Mouse (Mus musculus): Measurements from ENCODE around the gene Sh3d21. TPM values are rescaled to one million over a fixed set of nuclear protein-coding genes. Genes with fewer than 3 reads are reported as not detected.
A peak's percentile ranks its signal among the peaks of the same experiment; 100 is the strongest.

The Sh3d21 gene
- polyA plus RNA-seq, 1 experiment, result 2.4 TPM

DNA sequence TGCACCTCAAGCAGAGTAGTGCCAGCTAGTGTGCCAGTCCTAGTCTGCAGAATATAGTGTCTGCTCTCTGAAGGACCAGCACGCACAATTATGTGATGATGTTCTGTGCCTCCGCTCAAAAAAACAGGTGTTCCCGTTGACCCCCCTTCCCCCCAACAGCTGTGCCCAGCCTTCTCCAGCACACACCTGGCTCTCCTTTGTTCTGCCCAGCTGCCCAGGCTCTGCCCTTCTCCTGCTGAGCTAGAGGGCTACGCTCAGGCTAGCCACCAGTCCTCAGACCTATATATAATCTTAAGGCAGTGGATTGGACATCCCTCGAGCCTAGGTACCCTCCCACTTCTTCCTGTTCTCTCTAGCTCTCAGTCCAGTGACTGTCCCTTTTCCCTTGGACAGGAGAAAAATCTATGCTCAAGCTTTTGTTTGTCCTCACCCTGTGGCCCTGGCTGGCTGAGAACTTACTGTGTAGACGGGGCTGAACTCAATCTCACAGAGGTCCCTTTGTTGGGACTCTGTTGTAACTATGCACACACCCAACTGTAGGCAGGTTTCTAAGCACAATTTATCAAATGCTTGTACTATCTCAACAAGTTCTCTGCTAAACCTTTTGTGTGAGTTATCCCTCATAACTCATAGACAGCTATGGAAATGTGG is 47.3 kb downstream of the Sh3d21 start:
- 43% methylated on average over 6 of the region's 6 CpGs for WGBS
- DNase-seq (ENCODE audit: low read depth, low spot score), result no peak

DNA sequence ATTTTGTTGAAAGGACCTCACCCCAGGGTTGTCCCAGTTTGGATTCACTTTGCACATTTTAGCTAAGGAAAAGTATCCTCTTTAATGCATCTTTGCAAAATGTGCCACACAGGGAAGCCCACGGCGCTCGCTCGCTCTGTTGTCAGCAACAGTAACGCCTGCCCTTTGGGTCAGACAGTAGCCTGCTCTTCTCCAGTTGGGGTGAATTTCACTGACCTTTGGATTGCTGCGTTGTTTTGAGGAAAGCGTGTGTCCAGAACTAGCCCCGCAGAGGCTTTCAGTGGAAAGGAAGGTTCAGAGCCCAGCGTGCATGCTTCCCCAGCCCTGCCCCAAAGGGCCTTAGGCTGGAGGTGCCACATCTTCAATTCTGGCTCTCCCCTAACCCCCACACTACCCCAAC is 47.9 kb downstream of the Sh3d21 start:
- no peak for DNase-seq (ENCODE audit: low read depth, low spot score)
- WGBS, result 91% methylated on average over 9 of the region's 9 CpGs

DNA sequence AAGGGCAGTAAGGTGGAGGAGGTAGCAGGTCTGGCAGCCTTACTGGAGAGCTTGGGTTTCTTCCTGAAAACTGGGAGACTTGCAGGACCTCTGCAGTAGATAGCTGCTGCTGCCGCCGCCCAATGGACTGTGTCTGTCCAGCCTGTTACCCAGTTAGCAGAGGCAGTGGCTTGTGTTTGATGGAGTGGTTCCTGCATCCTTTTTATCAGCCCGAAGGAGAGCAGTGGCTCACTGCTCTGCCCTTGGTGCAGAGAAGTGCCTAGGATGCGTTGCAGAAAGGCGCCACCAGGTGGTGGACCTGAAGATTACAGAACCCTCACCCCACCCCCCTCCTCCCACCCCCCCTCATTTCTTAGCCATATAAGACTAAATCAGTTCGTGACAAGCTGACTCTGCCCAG is 49.3 kb downstream of the Sh3d21 start:
- 7% methylated on average over 6 of the region's 6 CpGs for WGBS
- DNase-seq (ENCODE audit: low read depth, low spot score), result no peak

DNA sequence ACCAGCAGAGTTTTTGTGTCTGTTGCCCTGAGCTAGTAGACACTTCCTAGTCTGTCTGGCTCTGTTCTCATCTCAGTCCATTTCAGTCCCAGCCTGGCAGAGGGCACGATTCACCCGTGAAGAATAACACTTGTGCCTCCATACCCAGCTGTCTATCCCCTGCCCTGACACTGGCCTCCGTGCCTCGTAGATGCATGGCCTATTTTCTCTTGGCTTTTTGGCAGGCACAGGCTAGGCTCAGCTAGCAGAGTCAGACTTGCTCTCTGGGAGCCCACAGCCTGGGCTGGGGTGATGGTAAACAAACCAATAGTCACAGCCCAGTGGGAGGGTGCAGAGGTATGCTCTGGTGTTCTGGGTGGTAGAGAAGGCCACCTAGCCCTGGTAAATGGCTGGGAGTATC is 50.0 kb downstream of the Sh3d21 start:
- 66% methylated on average over 4 of the region's 4 CpGs for WGBS
- DNase-seq (ENCODE audit: low read depth, low spot score), result no peak

DNA sequence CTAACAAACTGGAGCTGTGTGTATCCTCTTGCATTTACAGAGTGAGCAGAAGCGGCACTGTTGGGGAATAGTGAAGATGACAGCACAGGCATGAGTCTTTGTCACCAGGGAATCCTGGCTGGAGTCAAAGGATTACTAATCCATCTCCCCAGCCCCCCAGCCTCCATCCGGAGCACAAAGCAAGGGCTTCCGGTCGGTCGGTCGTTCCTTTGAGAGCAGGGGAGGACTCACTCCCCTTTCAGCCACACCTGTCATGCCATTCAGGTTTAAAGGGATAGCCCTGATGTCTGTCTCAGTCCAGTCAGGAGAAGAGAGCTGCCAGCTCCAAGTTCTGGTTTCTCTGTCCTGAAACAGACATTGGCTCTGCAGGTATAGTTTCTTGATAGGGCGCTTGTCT is 52.1 kb downstream of the Sh3d21 start:
- 13% methylated on average over 7 of the region's 7 CpGs for WGBS
- no peak for DNase-seq (ENCODE audit: low read depth, low spot score)

DNA sequence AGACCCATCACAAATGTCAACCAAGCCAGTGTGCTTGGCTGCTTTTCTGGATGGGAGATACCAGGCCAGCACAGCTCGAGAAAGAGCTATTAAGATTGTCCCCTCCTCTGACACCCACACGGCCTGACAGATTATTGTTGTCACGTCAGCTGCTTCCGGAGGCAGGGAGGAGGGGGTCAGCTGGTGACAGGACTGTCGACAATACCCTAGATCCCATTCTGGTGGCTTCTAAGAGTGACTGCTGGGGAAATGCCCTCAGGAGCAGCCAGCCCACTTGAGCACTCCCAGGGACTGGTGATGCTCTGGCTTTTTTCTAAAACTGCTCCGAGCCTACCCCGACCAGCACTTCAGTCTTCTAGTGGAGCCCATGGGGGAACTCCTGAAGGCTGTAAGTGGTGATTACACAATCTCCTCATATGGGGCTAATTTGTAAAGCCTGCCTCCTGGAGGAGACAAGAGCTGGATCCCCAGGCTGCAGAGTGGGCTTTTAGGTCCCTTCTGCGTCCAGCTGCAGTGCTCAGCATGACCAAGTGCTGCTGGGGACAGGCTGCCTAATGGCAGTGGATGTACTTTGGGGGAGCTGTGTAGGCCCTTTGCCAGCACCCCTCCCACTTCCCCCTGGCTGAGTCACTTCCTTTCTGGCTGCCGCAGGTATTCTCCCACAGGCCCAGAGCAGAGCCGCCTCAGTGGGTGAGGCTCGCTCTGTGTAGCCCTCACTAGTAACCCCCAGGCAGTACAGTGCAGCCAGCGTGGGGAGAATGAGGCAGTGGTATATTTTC is 52.7 kb downstream of the Sh3d21 start:
- DNase-seq (ENCODE audit: low read depth, low spot score), result no peak
- WGBS, result 9% methylated on average over 12 of the region's 12 CpGs

DNA sequence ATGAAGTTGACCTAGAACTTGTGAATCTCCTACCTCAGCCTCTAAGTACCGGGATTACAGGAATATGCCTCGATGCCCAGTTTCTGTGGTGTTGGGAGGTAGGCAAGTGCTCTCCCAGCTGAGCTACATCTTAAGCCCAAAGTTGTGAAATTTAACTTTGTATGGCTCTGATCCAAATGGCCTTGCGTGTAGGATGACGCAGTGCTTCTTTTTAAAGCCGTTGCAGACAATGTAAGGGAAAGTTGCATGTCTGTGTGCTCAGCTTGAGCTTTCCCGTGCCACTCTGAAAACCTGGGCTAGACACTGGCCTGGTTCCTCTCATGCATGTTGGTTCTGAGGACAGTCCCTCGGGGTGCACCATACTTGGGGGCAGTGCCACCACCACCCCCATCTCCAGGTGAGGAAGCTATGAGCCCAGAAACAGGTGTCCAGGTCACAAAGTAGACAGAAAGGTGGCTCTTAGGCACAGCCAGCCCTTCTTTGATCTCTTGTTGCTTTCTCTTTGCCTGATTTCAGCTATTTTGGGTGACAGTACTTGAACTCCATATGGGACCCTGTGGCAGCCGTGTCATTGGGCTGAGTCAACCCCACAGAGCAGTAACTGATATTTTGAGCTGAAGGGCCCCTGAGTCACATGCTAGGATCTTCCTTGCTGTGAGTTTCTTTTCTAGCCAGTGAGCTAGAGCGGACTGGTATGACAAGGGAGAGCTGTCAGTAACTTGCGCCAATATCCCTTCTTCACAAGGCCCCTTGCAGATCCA is 53.5 kb downstream of the Sh3d21 start:
- 53% methylated on average over 10 of the region's 10 CpGs for WGBS
- DNase-seq (ENCODE audit: low read depth, low spot score), result no peak

DNA sequence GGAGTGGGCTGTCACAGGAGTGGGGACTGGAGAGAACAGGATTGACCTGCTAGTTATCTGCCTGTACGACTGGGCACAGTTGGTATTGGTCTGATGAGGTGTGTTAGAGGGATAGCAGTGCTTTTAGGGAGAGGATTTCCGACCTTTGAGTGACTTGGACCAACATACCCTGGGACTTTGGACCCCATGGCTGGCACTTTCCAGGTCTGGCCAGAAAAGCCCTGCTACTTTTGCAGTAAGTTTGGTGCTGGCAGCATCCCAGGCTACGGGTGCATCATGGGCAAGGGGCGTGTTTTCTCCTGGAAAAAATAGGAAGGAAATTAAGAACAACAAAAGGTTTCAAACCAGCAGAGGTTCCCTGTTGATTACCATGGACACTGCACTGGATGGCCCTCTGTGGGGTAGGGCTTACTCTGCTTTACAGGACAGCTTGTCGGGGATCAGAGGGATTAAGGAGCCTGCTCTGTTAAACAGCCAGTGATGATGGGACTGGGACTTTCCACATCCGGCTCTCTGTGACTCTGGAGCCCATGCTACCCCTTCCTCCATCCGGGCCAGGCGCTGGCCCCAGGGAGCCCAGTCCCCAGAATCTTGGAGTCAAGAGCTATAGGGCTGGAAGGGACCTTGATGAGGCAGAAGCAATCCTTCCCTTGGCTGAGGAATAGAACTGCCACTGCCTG is 55.1 kb downstream of the Sh3d21 start:
- DNase-seq (ENCODE audit: low read depth, low spot score), result no peak
- WGBS, result 35% methylated on average over 8 of the region's 8 CpGs

DNA sequence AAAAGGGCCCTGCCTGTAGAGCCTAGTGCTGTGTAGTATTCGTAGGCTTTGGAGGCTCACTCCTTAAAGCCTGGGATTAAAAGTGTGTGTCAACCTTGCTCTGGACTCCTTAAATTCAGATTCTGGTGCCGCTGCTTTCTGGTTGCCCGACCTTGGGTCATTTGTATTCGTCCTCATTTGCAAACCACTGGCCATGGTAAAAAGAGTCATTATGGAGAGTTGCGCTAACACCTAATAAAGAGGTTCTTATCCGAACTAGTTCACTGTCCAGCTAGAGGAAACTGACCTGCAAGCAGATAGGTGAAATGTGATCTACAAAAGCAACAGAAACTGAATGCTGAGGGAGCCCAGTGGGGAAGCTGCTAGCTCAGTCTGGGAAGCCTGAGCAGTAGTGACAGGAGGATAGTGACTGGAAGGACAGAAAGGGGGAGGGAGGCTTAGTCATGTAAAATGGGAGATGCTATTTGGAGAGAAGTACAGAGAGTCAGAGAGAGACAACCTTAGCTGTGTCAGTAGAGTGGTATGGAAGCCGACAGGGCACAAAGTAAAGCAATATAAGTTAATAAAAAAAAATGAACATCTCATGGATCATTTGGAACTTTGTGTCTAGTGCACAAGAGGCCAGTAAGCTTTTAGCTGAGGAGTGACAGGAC is 58.0 kb downstream of the Sh3d21 start:
- DNase-seq (ENCODE audit: low read depth, low spot score), result no peak
- WGBS, result 38% methylated on average over 7 of the region's 7 CpGs

DNA sequence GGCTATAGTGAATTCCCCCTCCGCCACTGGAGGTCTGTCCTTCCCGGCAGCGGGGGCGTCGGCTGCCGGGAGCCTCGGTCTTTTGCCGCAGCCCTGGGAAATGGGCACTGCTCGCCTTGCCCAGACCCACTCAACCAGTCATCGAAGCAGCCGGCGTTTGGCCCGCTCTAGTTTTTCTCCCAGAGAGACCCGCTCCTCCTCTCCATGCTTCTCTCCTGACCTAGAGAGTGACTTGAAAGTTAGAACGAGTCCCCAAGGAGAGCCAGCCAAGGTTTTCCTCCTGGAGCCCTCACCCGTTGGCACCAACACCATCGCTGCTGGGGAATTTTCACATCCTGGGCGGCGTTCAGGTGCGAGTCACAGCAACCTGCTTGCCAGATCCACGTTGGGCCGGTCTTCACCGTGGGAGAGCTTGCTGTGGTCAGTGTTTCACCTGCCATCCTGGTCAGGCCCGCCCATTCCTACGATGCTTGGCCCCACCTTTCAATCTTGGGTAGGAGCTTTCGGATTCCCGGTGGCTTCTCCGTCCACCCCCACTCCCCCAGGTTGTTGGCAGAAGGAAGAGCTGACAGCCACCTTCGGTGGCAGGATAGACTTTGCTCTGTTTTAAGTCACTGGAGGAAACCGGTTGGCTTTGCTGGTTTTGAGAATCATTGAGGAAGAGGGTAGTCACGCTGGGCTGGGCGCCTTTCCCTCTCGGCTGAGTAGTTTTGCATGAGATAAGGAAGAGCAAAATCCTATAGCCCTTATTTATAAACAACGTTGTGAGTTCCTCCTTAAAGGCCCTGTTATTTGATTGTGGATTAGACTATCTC is 58.8 kb downstream of the Sh3d21 start:
- 1% methylated on average over 34 of the region's 34 CpGs for WGBS
- DNase-seq (ENCODE audit: low read depth, low spot score), result peak; percentile 57

DNA sequence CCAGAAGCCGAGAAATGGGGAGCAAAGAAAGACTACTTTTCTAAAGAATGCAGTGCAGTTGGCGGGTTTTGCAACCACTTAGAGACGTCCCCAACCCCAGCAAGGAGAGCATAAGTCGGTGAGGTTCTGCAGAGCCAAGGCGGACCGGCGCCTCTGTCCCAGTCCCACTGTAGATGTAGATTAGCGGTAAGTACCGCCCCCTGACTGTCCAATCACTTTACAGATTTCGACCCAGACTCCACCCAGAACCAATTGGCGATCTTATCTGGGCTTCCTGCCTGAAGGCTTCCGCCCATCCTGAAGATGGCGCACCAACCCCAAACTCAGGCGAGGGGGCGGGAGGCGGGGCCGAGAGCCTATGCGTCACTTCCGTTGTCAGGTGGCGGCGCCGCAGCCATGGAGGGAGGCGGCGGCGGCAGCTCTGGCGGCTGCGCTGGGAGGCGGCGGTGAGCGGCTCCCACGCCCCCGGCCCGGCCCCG is 59.7 kb downstream of the Sh3d21 start, which contains the start of gene Stk40:
Gene Stk40 (plus strand): TSS at position 368 of the 479 bp plus-strand sequence.
- peak; percentile 91 for DNase-seq (ENCODE audit: low read depth, low spot score)
- WGBS, result 2% methylated on average over 34 of the region's 34 CpGs

DNA sequence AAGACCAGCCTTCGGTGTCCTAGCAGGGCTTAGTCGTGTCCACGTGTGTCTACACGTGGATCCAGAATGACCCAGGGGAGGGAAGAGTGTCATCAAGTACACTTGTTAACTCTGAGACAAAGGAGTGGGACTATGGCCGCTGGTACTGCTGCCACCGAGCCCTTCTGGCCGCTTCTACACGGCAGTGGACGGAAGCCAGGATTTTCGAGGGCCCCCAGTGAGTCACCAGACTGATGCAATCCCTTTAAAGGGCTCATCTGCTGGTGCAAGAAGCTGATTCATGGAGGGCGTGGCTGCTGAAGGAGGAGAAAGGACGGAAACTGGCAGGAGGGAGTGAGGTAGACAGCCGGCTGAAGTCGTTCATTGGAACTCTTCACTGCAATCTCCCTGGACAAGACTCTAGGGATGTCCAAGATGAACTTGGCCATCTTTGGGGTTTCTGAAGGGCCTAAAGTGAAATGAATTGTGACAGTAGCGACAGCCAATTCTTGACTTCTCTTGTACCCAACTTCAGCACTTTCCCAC is 60.2 kb downstream of the Sh3d21 start:
- WGBS, result under 1% methylated on average over 15 of the region's 15 CpGs
- DNase-seq (ENCODE audit: low read depth, low spot score), result peak; percentile 86

DNA sequence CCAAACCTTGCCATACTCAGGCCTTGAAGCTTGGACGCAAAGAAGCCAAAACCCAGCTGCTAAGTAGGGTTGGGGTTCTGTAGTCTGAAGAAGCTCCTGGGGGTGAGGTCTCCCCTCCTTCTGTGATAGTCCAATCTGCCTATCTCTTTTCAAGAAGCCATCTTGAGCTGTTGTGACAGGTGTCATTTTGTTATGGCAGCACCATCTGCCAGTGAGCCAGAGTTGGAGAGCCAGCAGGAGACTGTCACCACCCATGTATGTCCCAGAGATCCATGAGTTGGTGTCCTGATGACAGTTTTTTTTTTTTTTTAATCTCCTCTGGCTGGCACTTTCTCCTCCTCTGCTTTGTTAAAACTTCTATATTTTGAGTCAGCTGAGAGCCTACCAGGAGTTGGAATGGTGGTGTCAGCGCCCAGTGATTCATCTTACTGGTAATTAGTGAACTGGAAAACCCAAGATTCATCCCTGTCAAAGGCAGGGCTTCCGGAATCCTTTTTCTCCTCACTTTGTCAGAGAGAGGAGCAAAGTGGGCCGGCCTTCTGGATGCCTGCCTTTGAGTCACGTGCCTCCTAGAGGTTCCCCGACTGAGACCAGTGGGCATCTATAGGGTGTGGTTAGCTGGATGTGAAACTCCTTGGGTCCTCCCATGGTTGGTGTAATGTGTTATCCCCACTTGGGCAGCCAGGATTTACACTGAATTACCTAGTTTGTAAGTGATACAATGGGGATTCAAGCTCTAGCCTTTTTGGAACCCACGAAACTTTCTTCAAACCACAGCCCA is 61.0 kb downstream of the Sh3d21 start:
- WGBS, result 56% methylated on average over 7 of the region's 7 CpGs
- DNase-seq (ENCODE audit: low read depth, low spot score), result no peak

DNA sequence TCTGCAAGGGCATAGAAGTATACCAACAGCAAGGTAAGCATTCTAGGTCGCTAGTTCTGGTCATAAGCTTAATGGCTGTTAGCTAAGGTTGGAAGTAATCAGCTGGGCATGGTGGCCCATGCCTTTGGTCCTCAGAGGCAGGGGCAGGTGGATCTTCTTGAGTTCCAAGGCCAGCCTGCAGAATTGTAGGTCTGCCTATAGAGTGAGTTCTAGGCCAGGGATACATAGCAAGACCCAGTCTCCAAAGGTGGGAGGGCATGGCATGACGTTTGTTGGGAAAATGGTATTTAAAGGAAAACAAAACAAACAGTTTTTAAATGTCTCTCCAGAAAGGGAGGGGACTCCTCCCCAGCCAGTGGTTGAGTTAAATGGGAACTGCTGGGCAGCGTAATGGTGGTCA is 62.5 kb downstream of the Sh3d21 start:
- WGBS, result 88% methylated on average over 3 of the region's 3 CpGs
- DNase-seq (ENCODE audit: low read depth, low spot score), result no peak

All from large intestine, adult 2 months (tissue).